Mouse (Mus musculus): ENCODE measurements around the gene Foxc1. TPM values are rescaled to one million over a fixed set of nuclear protein-coding genes. Genes with fewer than 3 reads are reported as not detected.

The Foxc1 gene
- polyA plus RNA-seq (2015; fragmentation: Nextera tagmentation; extraction: Ambion mirVana), result 0.77 and 1.0 TPM in 2 replicates

GRCm38 (mm10) chr13:31806428-31806832 is at the start of gene Foxc1:
TSS of gene Foxc1 (plus strand) at chr13:31806633.
- Histone ChIP-seq H3K9ac (ENCODE audit: low read length) (peak within 1 kb of the TSS; percentile 84), H3K4me2 (ENCODE audit: low read depth, low read length) (peak within 1 kb of the TSS; percentile 95), H3K9me3 (replicated peaks; ENCODE audit: control insufficient read depth, low read length) (no peaks in the 10 kb centered on the region), H3K4me3 (ENCODE audit: low read length) (peak within 1 kb of the TSS; percentile 79), H3K27me3 (ENCODE audit: control insufficient read depth, insufficient read depth, low read length) (peaks cover 44% of the 10 kb centered on the region), H3K4me1 (ENCODE audit: control insufficient read depth, insufficient read depth, low read length) (peaks cover 19% of the 10 kb centered on the region), H3K27ac (ENCODE audit: low read length) (peak within 1 kb of the TSS; percentile 94), H3K36me3 (ENCODE audit: control insufficient read depth, insufficient read depth) (no peaks in the 10 kb centered on the region)
- ATAC-seq (replicated peaks; ENCODE audit: extremely low read depth, insufficient read depth, low FRiP score), result peak; percentile 88
- WGBS, result 0% methylated on average over 36 of the region's 40 CpGs

GRCm38 (mm10) chr13:31760411-31760810 is 46.0 kb upstream of the Foxc1 start:
- no peak overlapping the region for H3K4me2 ChIP-seq (ENCODE audit: low read depth, low read length)
- H3K27ac ChIP-seq (ENCODE audit: low read length), result no peak overlapping the region
- H3K36me3 ChIP-seq (ENCODE audit: control insufficient read depth, insufficient read depth), result no peaks in the 10 kb centered on the region
- H3K9ac ChIP-seq (ENCODE audit: low read length), result no peak overlapping the region
- no peaks in the 10 kb centered on the region for H3K27me3 ChIP-seq (ENCODE audit: control insufficient read depth, insufficient read depth, low read length)
- H3K4me1 ChIP-seq (ENCODE audit: control insufficient read depth, insufficient read depth, low read length), result no peaks in the 10 kb centered on the region
- no peaks in the 10 kb centered on the region for H3K9me3 ChIP-seq (replicated peaks; ENCODE audit: control insufficient read depth, low read length)
- WGBS, result 33% methylated on average over 4 of the region's 4 CpGs
- H3K4me3 ChIP-seq (ENCODE audit: low read length), result no peak overlapping the region
- no peak for ATAC-seq (replicated peaks; ENCODE audit: extremely low read depth, insufficient read depth, low FRiP score)

GRCm38 (mm10) chr13:31761057-31761456 is 45.4 kb upstream of the Foxc1 start:
- WGBS, result 76% methylated on average over 4 of the region's 4 CpGs
- no peak overlapping the region for H3K4me2 ChIP-seq (ENCODE audit: low read depth, low read length)
- H3K4me1 ChIP-seq (ENCODE audit: control insufficient read depth, insufficient read depth, low read length), result no peaks in the 10 kb centered on the region
- no peak for ATAC-seq (replicated peaks; ENCODE audit: extremely low read depth, insufficient read depth, low FRiP score)
- H3K4me3 ChIP-seq (ENCODE audit: low read length), result no peak overlapping the region
- no peaks in the 10 kb centered on the region for H3K36me3 ChIP-seq (ENCODE audit: control insufficient read depth, insufficient read depth)
- H3K9ac ChIP-seq (ENCODE audit: low read length), result no peak overlapping the region
- H3K27me3 ChIP-seq (ENCODE audit: control insufficient read depth, insufficient read depth, low read length), result no peaks in the 10 kb centered on the region
- no peaks in the 10 kb centered on the region for H3K9me3 ChIP-seq (replicated peaks; ENCODE audit: control insufficient read depth, low read length)
- H3K27ac ChIP-seq (ENCODE audit: low read length), result no peak overlapping the region

- Histone ChIP-seq H3K9me3 (replicated peaks; ENCODE audit: control insufficient read depth, low read length) (no peaks in the 10 kb centered on the region), H3K4me2 (ENCODE audit: low read depth, low read length) (no peak overlapping the region), H3K4me3 (ENCODE audit: low read length) (no peak overlapping the region), H3K4me1 (ENCODE audit: control insufficient read depth, insufficient read depth, low read length) (no peaks in the 10 kb centered on the region), H3K27me3 (ENCODE audit: control insufficient read depth, insufficient read depth, low read length) (no peaks in the 10 kb centered on the region), H3K9ac (ENCODE audit: low read length) (no peak overlapping the region), H3K27ac (ENCODE audit: low read length) (no peak overlapping the region), H3K36me3 (ENCODE audit: control insufficient read depth, insufficient read depth) (no peaks in the 10 kb centered on the region)
- ATAC-seq (replicated peaks; ENCODE audit: extremely low read depth, insufficient read depth, low FRiP score), result no peak
- WGBS, result 86% methylated on average over 3 of the region's 3 CpGs
These were observed 42.0 kb upstream of the Foxc1 start for GRCm38 (mm10) chr13:31764419-31764818.

- H3K9me3 ChIP-seq (replicated peaks; ENCODE audit: control insufficient read depth, low read length), result no peaks in the 10 kb centered on the region
- H3K9ac ChIP-seq (ENCODE audit: low read length), result no peak overlapping the region
- ATAC-seq (replicated peaks; ENCODE audit: extremely low read depth, insufficient read depth, low FRiP score), result no peak
- no peaks in the 10 kb centered on the region for H3K36me3 ChIP-seq (ENCODE audit: control insufficient read depth, insufficient read depth)
- no peak overlapping the region for H3K4me2 ChIP-seq (ENCODE audit: low read depth, low read length)
- H3K27ac ChIP-seq (ENCODE audit: low read length), result no peak overlapping the region
- no peak overlapping the region for H3K4me3 ChIP-seq (ENCODE audit: low read length)
- WGBS, result 68% methylated on average over 2 of the region's 2 CpGs
- no peaks in the 10 kb centered on the region for H3K4me1 ChIP-seq (ENCODE audit: control insufficient read depth, insufficient read depth, low read length)
- H3K27me3 ChIP-seq (ENCODE audit: control insufficient read depth, insufficient read depth, low read length), result no peaks in the 10 kb centered on the region
These were observed 40.9 kb upstream of the Foxc1 start for GRCm38 (mm10) chr13:31765564-31765963.

- Histone ChIP-seq H3K9ac (ENCODE audit: low read length) (no peak overlapping the region), H3K9me3 (replicated peaks; ENCODE audit: control insufficient read depth, low read length) (no peaks in the 10 kb centered on the region), H3K4me3 (ENCODE audit: low read length) (no peak overlapping the region), H3K27ac (ENCODE audit: low read length) (no peak overlapping the region), H3K36me3 (ENCODE audit: control insufficient read depth, insufficient read depth) (no peaks in the 10 kb centered on the region), H3K27me3 (ENCODE audit: control insufficient read depth, insufficient read depth, low read length) (no peaks in the 10 kb centered on the region), H3K4me2 (ENCODE audit: low read depth, low read length) (no peak overlapping the region), H3K4me1 (ENCODE audit: control insufficient read depth, insufficient read depth, low read length) (no peaks in the 10 kb centered on the region)
- ATAC-seq (replicated peaks; ENCODE audit: extremely low read depth, insufficient read depth, low FRiP score), result no peak
- 69% methylated on average over 5 of the region's 5 CpGs for WGBS
These were observed 33.6 kb upstream of the Foxc1 start for GRCm38 (mm10) chr13:31772882-31773281.

GRCm38 (mm10) chr13:31775762-31776161 is 30.7 kb upstream of the Foxc1 start:
- Histone ChIP-seq H3K9me3 (replicated peaks; ENCODE audit: control insufficient read depth, low read length) (no peaks in the 10 kb centered on the region), H3K27ac (ENCODE audit: low read length) (no peak overlapping the region), H3K36me3 (ENCODE audit: control insufficient read depth, insufficient read depth) (no peaks in the 10 kb centered on the region), H3K4me1 (ENCODE audit: control insufficient read depth, insufficient read depth, low read length) (no peaks in the 10 kb centered on the region), H3K4me2 (ENCODE audit: low read depth, low read length) (no peak overlapping the region), H3K9ac (ENCODE audit: low read length) (no peak overlapping the region), H3K4me3 (ENCODE audit: low read length) (no peak overlapping the region), H3K27me3 (ENCODE audit: control insufficient read depth, insufficient read depth, low read length) (no peaks in the 10 kb centered on the region)
- ATAC-seq (replicated peaks; ENCODE audit: extremely low read depth, insufficient read depth, low FRiP score), result no peak
- WGBS, result 68% methylated on average over 5 of the region's 5 CpGs

GRCm38 (mm10) chr13:31779281-31779981 is 27.0 kb upstream of the Foxc1 start:
- Histone ChIP-seq H3K9me3 (replicated peaks; ENCODE audit: control insufficient read depth, low read length) (no peaks in the 10 kb centered on the region), H3K4me2 (ENCODE audit: low read depth, low read length) (no peak overlapping the region), H3K27me3 (ENCODE audit: control insufficient read depth, insufficient read depth, low read length) (no peaks in the 10 kb centered on the region), H3K4me3 (ENCODE audit: low read length) (no peak overlapping the region), H3K9ac (ENCODE audit: low read length) (no peak overlapping the region), H3K4me1 (ENCODE audit: control insufficient read depth, insufficient read depth, low read length) (no peaks in the 10 kb centered on the region), H3K27ac (ENCODE audit: low read length) (no peak overlapping the region), H3K36me3 (ENCODE audit: control insufficient read depth, insufficient read depth) (no peaks in the 10 kb centered on the region)
- no peak for ATAC-seq (replicated peaks; ENCODE audit: extremely low read depth, insufficient read depth, low FRiP score)
- WGBS, result 63% methylated on average over 17 of the region's 17 CpGs

- Histone ChIP-seq H3K4me1 (ENCODE audit: control insufficient read depth, insufficient read depth, low read length) (no peaks in the 10 kb centered on the region), H3K4me2 (ENCODE audit: low read depth, low read length) (no peak overlapping the region), H3K9ac (ENCODE audit: low read length) (no peak overlapping the region), H3K27ac (ENCODE audit: low read length) (no peak overlapping the region), H3K4me3 (ENCODE audit: low read length) (no peak overlapping the region), H3K36me3 (ENCODE audit: control insufficient read depth, insufficient read depth) (no peaks in the 10 kb centered on the region), H3K27me3 (ENCODE audit: control insufficient read depth, insufficient read depth, low read length) (no peaks in the 10 kb centered on the region), H3K9me3 (replicated peaks; ENCODE audit: control insufficient read depth, low read length) (no peaks in the 10 kb centered on the region)
- ATAC-seq (replicated peaks; ENCODE audit: extremely low read depth, insufficient read depth, low FRiP score), result no peak
- WGBS, result 82% methylated on average over 3 of the region's 3 CpGs
These were observed 26.1 kb upstream of the Foxc1 start for GRCm38 (mm10) chr13:31780299-31780698.
